Mouse (Mus musculus): ENCODE measurements around the gene Zfand5. TPM values are rescaled to one million over a fixed set of nuclear protein-coding genes. Genes with fewer than 3 reads are reported as not detected.

The Zfand5 gene
- 371 TPM for polyA plus RNA-seq (2014; fragmentation: Illumina TruSeq; extraction: RNeasy Lipid Tissue Mini Kit (QIAGEN cat#74804))

GRCm38 (mm10) chr19:21271741-21272654, at the start of gene Zfand5:
TSS of gene Zfand5 (plus strand) at chr19:21272278.

Other genes starting within 250 kb of the Zfand5 start
- 20.6 TPM for gene Gda, start 201.2 kb downstream of the Zfand5 start, polyA plus RNA-seq (2014; fragmentation: Illumina TruSeq; extraction: RNeasy Lipid Tissue Mini Kit (QIAGEN cat#74804))

Measured in ovary, adult 10 weeks (tissue).